Mouse (Mus musculus) CH12.LX (cell line): Measurements from ENCODE around the gene Arl16. TPM values are rescaled to one million over a fixed set of nuclear protein-coding genes. Genes with fewer than 3 reads are reported as not detected.

Source experiments
- DNase-seq: peaks from one replicate; pipeline ENCODE4 v3.0.0-alpha.2; 2013; ENCODE audit errors: extremely low read depth
- H3K27ac ChIP-seq: 2 replicates; pipeline ENCODE4 v1.5.1; 2012; ENCODE audit warnings: low read depth, mild to moderate bottlenecking, control low read depth, moderate library complexity; ENCODE audit not compliant: insufficient read depth
- H3K27me3 ChIP-seq: replicated peaks from 2 replicates; pipeline ENCODE3; 2012; ENCODE audit warnings: inconsistent platforms
- H3K36me3 ChIP-seq, 2 experiments: replicated peaks in 1 of 2; 2 replicates each; pipeline versions ENCODE3 to v1.6.1; 2012; ENCODE audit warnings: inconsistent platforms in 1 of 2, low read length in 1 of 2, mild to moderate bottlenecking in 1 of 2, mixed read lengths in 1 of 2, moderate library complexity in 1 of 2; ENCODE audit not compliant: control insufficient read depth in 1 of 2, insufficient read depth in 1 of 2
- H3K4me1 ChIP-seq, 2 experiments: 2 replicates each; pipeline ENCODE4 v1.6.1; 2012; ENCODE audit warnings: inconsistent platforms in 1 of 2, moderate library complexity in 1 of 2; ENCODE audit not compliant: insufficient read depth in 2 of 2, control insufficient read depth in 1 of 2
- H3K4me2 ChIP-seq: 2 replicates; pipeline ENCODE4 v1.6.1; 2012; ENCODE audit warnings: low read depth, mild to moderate bottlenecking, control low read depth; ENCODE audit not compliant: poor library complexity, insufficient read depth, severe bottlenecking
- H3K4me3 ChIP-seq, 3 experiments: fragments of 150-350 bp in 1 of 3; sonication (generic) in 1 of 3; replicated peaks in 1 of 3; 2 replicates each; pipeline versions ENCODE3 to v1.5.1; 2011 to 2012; ENCODE audit warnings: low read depth in 2 of 3, low read length in 2 of 3, mild to moderate bottlenecking in 2 of 3, moderate library complexity in 2 of 3, control low read depth in 1 of 3, improper control_type of control experiment in 1 of 3, inconsistent platforms in 1 of 3, mixed read lengths in 1 of 3; ENCODE audit not compliant: poor library complexity in 1 of 3
- H3K79me2 ChIP-seq: replicated peaks from 2 replicates; pipeline ENCODE4 v1.6.1; 2012; ENCODE audit warnings: mild to moderate bottlenecking, moderate library complexity; ENCODE audit not compliant: control insufficient read depth, poor library complexity, insufficient read depth, severe bottlenecking; ENCODE audit errors: extremely low read depth
- H3K9ac ChIP-seq: 2 replicates; pipeline ENCODE4 v1.6.1; 2012; ENCODE audit warnings: low read depth, mild to moderate bottlenecking, control low read depth, moderate library complexity; ENCODE audit not compliant: insufficient read depth
- H3K9me3 ChIP-seq: replicated peaks from 2 replicates; pipeline ENCODE3; 2012; ENCODE audit warnings: low read length, inconsistent platforms, mixed read lengths
- BHLHE40 ChIP-seq: IDR thresholded peaks from 2 replicates; pipeline ENCODE4 v1.6.1; 2011; ENCODE audit warnings: mild to moderate bottlenecking, low read depth, low read length, improper control_type of control experiment
- CHD1 ChIP-seq: IDR thresholded peaks from 2 replicates; pipeline ENCODE4 v1.6.1; 2012; ENCODE audit warnings: low read depth, low read length, improper control_type of control experiment, inconsistent platforms
- CHD2 ChIP-seq: IDR thresholded peaks from 2 replicates; pipeline ENCODE4 v1.6.1; 2011; ENCODE audit warnings: low read length, improper control_type of control experiment
- E2F4 ChIP-seq: IDR thresholded peaks from 2 replicates; pipeline ENCODE4 v1.6.1; 2011; ENCODE audit warnings: low read depth, low read length, improper control_type of control experiment; ENCODE audit not compliant: insufficient replicate concordance
- ELF1 ChIP-seq: IDR thresholded peaks from 2 replicates; pipeline ENCODE4 v1.6.1; 2014; ENCODE audit warnings: low read depth, mild to moderate bottlenecking, inconsistent platforms, low read length, improper control_type of control experiment
- EP300 ChIP-seq: IDR thresholded peaks from 2 replicates; pipeline ENCODE4 v1.6.1; 2011; ENCODE audit warnings: low read length, improper control_type of control experiment
- ETS1 ChIP-seq: conservative IDR thresholded peaks from 2 replicates; pipeline ENCODE4 v1.6.1; 2012; ENCODE audit warnings: low read depth, mild to moderate bottlenecking, inconsistent platforms, low read length, improper control_type of control experiment, moderate library complexity
- GABPA ChIP-seq: IDR thresholded peaks from 2 replicates; pipeline ENCODE4 v1.6.1; 2012; ENCODE audit warnings: low read depth, low read length, improper control_type of control experiment, inconsistent platforms; ENCODE audit not compliant: insufficient replicate concordance
- IRF4 ChIP-seq: IDR thresholded peaks from 2 replicates; pipeline ENCODE4 v1.6.1; 2014; ENCODE audit warnings: low read depth, mild to moderate bottlenecking, inconsistent platforms, low read length, improper control_type of control experiment
- JUND ChIP-seq: conservative IDR thresholded peaks from 2 replicates; pipeline ENCODE4 v1.6.1; 2011; ENCODE audit warnings: low read depth, low read length, improper control_type of control experiment
- KAT2A ChIP-seq: IDR thresholded peaks from 2 replicates; pipeline ENCODE4 v1.6.1; 2012; ENCODE audit warnings: low read length, improper control_type of control experiment, inconsistent platforms; ENCODE audit not compliant: insufficient replicate concordance
- MEF2A ChIP-seq: IDR thresholded peaks from 2 replicates; pipeline ENCODE4 v1.6.1; 2014; ENCODE audit warnings: low read depth, mild to moderate bottlenecking, inconsistent platforms, low read length, improper control_type of control experiment, borderline replicate concordance
- MXI1 ChIP-seq: IDR thresholded peaks from 2 replicates; pipeline ENCODE4 v1.6.1; 2011; ENCODE audit warnings: mild to moderate bottlenecking, low read depth, low read length, improper control_type of control experiment
- MYC ChIP-seq: IDR thresholded peaks from 2 replicates; pipeline ENCODE4 v1.6.1; 2011; ENCODE audit warnings: low read depth, mild to moderate bottlenecking, improper control_type of control experiment, low read length
- NELFE ChIP-seq: IDR thresholded peaks from 2 replicates; pipeline ENCODE4 v1.6.1; 2011; ENCODE audit warnings: low read depth, low read length, improper control_type of control experiment
- PAX5 ChIP-seq: IDR thresholded peaks from 2 replicates; pipeline ENCODE4 v1.6.1; 2012; ENCODE audit warnings: low read length, inconsistent platforms, mixed read lengths
- RAD21 ChIP-seq: IDR thresholded peaks from 2 replicates; pipeline ENCODE4 v1.6.1; 2011; ENCODE audit warnings: low read depth, mild to moderate bottlenecking, low read length, improper control_type of control experiment, moderate library complexity
- SIN3A ChIP-seq: IDR thresholded peaks from 2 replicates; pipeline ENCODE4 v1.6.1; 2012; ENCODE audit warnings: low read length, improper control_type of control experiment, inconsistent platforms
- SMC3 ChIP-seq: IDR thresholded peaks from 2 replicates; pipeline ENCODE4 v1.6.1; 2011; ENCODE audit warnings: low read depth, low read length, improper control_type of control experiment
- TCF12 ChIP-seq: IDR thresholded peaks from 2 replicates; pipeline ENCODE4 v1.6.1; 2014; ENCODE audit warnings: low read depth, mild to moderate bottlenecking, inconsistent platforms, low read length, improper control_type of control experiment
- UBTF ChIP-seq: IDR thresholded peaks from 2 replicates; pipeline ENCODE4 v1.6.1; 2012; ENCODE audit warnings: low read depth, mild to moderate bottlenecking, inconsistent platforms, low read length, improper control_type of control experiment, moderate library complexity
- USF1 ChIP-seq: IDR thresholded peaks from 2 replicates; pipeline ENCODE4 v1.6.1; 2014; ENCODE audit warnings: low read depth, mild to moderate bottlenecking, inconsistent platforms, low read length, improper control_type of control experiment
- USF2 ChIP-seq: conservative IDR thresholded peaks from 2 replicates; pipeline ENCODE4 v1.6.1; 2011; ENCODE audit warnings: low read depth, low read length, improper control_type of control experiment
- ZC3H11A ChIP-seq: IDR thresholded peaks from 2 replicates; pipeline ENCODE4 v1.6.1; 2012; ENCODE audit warnings: low read depth, mild to moderate bottlenecking, inconsistent platforms, low read length, improper control_type of control experiment
- ZKSCAN1 ChIP-seq: IDR thresholded peaks from 2 replicates; pipeline ENCODE4 v1.6.1; 2012; ENCODE audit warnings: low read depth, inconsistent platforms, low read length, improper control_type of control experiment, borderline replicate concordance
- ZMIZ1 ChIP-seq: IDR thresholded peaks from 2 replicates; pipeline ENCODE4 v1.6.1; 2012; ENCODE audit warnings: low read depth, mild to moderate bottlenecking, inconsistent platforms, low read length, improper control_type of control experiment
- ZNF384 ChIP-seq: IDR thresholded peaks from 2 replicates; pipeline ENCODE4 v1.6.1; 2012; ENCODE audit warnings: low read depth, low read length, improper control_type of control experiment, inconsistent platforms
- dilution Hi-C: fragments of 300-500 bp; cut with MboI; formaldehyde crosslinking; loops from 2 replicates; pipeline ENCODE4 v1.14.3; 2020; ENCODE audit warnings: low sequenced_read_pairs; ENCODE audit not compliant: extremely low pct_unique_long_range_greater_than_20kb, extremely low pct_ligation_motif_present
- in situ Hi-C: fragments of 300-500 bp; cut with MboI; formaldehyde crosslinking; loops from 3 replicates; pipeline ENCODE4 v1.14.3; 2019; ENCODE audit warnings: low sequenced_read_pairs, low pct_ligation_motif_present, low pct_unique_long_range_greater_than_20kb, mixed read lengths
- polyA plus RNA-seq: library from polyadenylated mRNA; unstranded; fragments of >175 nt; gene quantifications from 2 replicates; pipeline ENCODE4 v1.2.1, GENCODE M21; 2012; ENCODE audit warnings: low read depth; ENCODE audit not compliant: insufficient read length
- total RNA-seq, 2 experiments: library from RNA; depleted of rRNA; stranded (reverse); fragments of 300-350 nt in 1 of 2; fragments of >200 nt in 1 of 2; gene quantifications; 2 replicates each; pipeline ENCODE4 v1.2.3; 2012 to 2014

The Arl16 gene
- total and polyA plus RNA-seq, 3 experiments, result 22.8 to 42.6 (median 24.8) TPM

DNA sequence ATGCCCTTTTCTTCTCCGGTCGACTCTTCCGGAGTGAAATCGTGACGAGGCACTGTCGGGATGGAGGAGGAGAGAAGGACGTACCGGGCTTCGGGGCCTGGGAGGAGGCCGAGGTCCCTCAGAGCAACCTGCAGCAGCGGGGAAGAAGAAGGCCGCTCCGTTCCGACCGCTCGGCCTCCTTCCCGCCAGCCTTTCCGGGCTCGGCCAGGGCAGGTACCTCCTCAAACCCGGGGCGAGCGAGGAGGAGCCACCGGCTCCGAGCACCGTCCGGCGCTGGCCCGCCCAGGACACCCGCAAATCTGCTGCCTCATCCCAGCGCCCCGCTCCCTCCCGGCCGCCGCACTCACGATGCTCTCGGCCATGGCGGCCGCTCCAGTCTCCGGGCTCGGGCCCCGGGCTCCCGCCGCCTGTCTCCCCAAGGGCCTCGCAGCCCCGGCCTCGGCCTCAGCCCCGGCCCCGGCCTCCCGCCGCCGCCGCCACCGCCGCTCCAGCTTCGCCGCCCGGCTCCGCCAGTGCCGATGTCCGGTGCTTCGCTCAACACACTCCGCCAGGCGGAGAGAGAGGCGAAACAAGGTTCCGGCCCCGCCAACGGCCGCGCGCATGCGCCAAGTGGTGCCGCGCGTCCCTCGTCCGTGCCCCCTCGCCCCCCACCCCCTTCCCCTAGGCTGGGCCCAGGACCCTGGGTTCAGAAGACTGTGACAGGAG is 30.1 kb downstream of the Arl16 start, which contains the start of gene Nploc4 (continued):
- TF ChIP-seq E2F4, result 0 out of 2 replicates have a peak, but pooled peaks have one; percentile 26
- TF ChIP-seq PAX5, result no peak
- TF ChIP-seq SIN3A, result peak; percentile 91
- no peak; the same call in 1 of the 2 replicates for TF ChIP-seq CHD1
- TF ChIP-seq BHLHE40, result no peak; the same call in 1 of the 2 replicates
- TF ChIP-seq KAT2A, result peak; percentile 82; the same call in 1 of the 2 replicates
- TF ChIP-seq MXI1, result peak; percentile 86
- TF ChIP-seq USF1, result no peak
- TF ChIP-seq RAD21, result no peak
- TF ChIP-seq EP300, result no peak
- no peak for TF ChIP-seq JUND
- TF ChIP-seq ZC3H11A, result no peak
- peak; percentile 25; the same call in 1 of the 2 replicates for TF ChIP-seq GABPA
- peak; percentile 93 for TF ChIP-seq ZMIZ1

DNA sequence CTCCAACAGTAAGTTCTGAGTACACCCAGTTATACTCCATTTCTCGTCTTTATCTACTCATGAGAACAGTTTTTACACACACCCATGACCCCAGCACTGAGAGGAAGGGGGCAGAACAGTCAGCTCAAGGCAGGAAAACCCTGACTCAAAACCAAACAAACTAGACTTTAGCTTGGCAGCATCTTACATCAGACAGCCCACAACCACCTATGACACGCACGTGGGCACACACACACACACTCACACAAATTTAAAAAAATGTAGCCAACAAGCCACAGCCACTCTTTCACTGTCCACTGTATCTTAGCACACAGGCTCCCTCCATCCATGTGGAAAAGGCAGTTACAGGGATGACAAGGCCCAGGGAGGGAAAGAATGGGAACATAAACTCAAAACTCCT is 40.7 kb downstream of the Arl16 start:
- Histone ChIP-seq H3K9me3 (no peaks in the 10 kb centered on the region), H3K27me3 (no peaks in the 10 kb centered on the region), H3K36me3 (peaks cover 79 to 94% of the 10 kb centered on the region in 2 experiments), H3K9ac (no peak overlapping the region), H3K4me2 (peak overlapping the region; percentile 21; the same call in 1 of the 2 replicates), H3K4me3 (no peak overlapping the region), H3K4me1 (peaks cover 4 to 14% of the 10 kb centered on the region in 2 experiments; a peak in 3 of 4 replicates), H3K27ac (peak overlapping the region; percentile 68), H3K79me2 (peaks cover 25% of the 10 kb centered on the region)
- DNase-seq, result peak; percentile 22
- dilution Hi-C loops, result no loop called here
- TF ChIP-seq PAX5, result no peak
- peak; percentile 55 for TF ChIP-seq MXI1
- 0 out of 2 replicates have a peak, but pooled peaks have one; percentile 12 for TF ChIP-seq EP300
- TF ChIP-seq UBTF, result no peak
- peak; percentile 90 for TF ChIP-seq BHLHE40
- TF ChIP-seq E2F4, result no peak
- no peak for TF ChIP-seq MEF2A
- no peak for TF ChIP-seq USF1
- peak; percentile 61; the same call in 1 of the 2 replicates for TF ChIP-seq ZNF384
- peak; percentile 83 for TF ChIP-seq IRF4
- TF ChIP-seq SMC3, result no peak
- no peak for TF ChIP-seq ZKSCAN1
- no peak for TF ChIP-seq TCF12
- peak; percentile 41 for TF ChIP-seq ETS1
- peak; percentile 20; the same call in 1 of the 2 replicates for TF ChIP-seq MYC
- no peak for TF ChIP-seq USF2
- no peak for TF ChIP-seq NELFE
- no peak for TF ChIP-seq ELF1
- TF ChIP-seq CHD2, result no peak
- no peak for TF ChIP-seq SIN3A
- no peak for TF ChIP-seq KAT2A
- in situ Hi-C loops, result no loop called here
